Mouse (Mus musculus) left cerebral cortex, adult 2 months (tissue): ENCODE results near the gene Tfip11. TPM values are rescaled to one million over a fixed set of nuclear protein-coding genes. Genes with fewer than 3 reads are reported as not detected.
A peak's percentile ranks its signal among the peaks of the same experiment; 100 is the strongest.

Source experiments
- DNase-seq, 2 experiments: peaks; one replicate each; pipeline ENCODE4 v3.0.0; 2021 to 2022; ENCODE audit warnings: low spot score in 2 of 2, mixed read lengths in 1 of 2; ENCODE audit errors: extremely low spot score in 1 of 2
- H3K27ac ChIP-seq: fragments of 200-600 bp; 2 replicates; pipeline ENCODE4 v1.8.1; 2022
- H3K4me3 ChIP-seq: fragments of 200-600 bp; 2 replicates; pipeline ENCODE4 v1.8.1; 2022
- CTCF ChIP-seq: fragments of 200-600 bp; IDR thresholded peaks from 2 replicates; pipeline ENCODE4 v1.8.1; 2022; ENCODE audit warnings: antibody characterized with exemption, mild to moderate bottlenecking, moderate library complexity
- intact Hi-C: fragments of 180-260 bp; cut with DNase I; formaldehyde crosslinking; loops from one replicate; pipeline ENCODE4 v1.15.1; 2025
- total RNA-seq, 2 experiments: library from RNA; stranded (reverse); gene quantifications; 2 replicates each; pipeline ENCODE4 v1.2.3; 2021

Tfip11 gene
- total RNA-seq, 2 experiments from 2014 or later = 43.0 to 45.0 TPM

DNA sequence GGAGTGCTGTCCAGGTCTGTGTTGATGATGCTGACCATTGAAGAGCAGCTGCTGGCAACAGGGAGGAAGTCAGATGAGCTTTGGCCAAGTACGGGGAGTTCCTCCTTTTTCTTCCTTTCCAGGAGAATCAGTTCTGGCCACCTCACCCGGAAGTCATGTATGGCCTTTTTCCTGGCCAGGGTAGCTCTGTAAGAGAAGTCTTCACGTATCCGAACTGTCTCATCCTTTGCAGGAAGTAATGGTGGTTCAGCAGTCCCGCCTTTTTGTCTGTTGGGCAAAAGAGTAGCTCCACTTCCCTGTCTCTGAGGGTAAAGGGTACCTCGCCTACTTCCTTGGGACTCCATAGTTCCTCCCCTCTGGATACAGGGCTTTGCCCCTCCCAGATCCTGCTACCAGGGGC lies 29.3 kb downstream of the Tfip11 start:
- TF ChIP-seq CTCF = no peak
- no peak for DNase-seq
- no peak overlapping the region for H3K4me3 ChIP-seq
- intact Hi-C loops = no loop called here
- H3K27ac ChIP-seq = no peak overlapping the region

DNA sequence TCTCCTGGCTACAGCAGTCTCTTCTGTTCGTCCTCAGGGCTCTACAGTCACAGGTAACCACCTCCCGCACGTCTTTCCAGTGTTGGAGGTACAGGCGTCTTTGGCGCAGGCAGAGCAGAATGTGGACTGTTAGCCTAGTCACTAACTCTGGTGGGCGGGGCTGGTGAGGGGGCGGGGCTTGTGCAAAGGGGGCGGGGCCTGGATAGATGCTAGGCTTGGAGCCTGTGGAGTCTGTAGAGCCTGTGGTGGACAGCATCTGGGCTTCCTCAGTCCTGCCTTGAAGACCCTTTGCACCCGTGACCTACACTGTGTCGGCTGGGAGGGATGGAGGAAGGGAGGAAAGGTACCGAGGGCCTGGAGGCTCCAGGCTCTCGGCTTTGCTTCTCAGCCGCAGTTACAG lies 29.8 kb downstream of the Tfip11 start, which contains the start of gene Gm6583:
TSS of gene Gm6583 (minus strand) at position 124 of the 400 bp plus-strand sequence.
- no peak for TF ChIP-seq CTCF
- intact Hi-C loops = no loop called here
- no peak for DNase-seq
- no peak within 1 kb of the TSS for H3K4me3 ChIP-seq
- H3K27ac ChIP-seq = no peak within 1 kb of the TSS

- no peak overlapping the region for H3K27ac ChIP-seq
- H3K4me3 ChIP-seq = no peak overlapping the region
- TF ChIP-seq CTCF = no peak
- DNase-seq = no peak
- intact Hi-C loops = no loop called here
These were observed 30.2 kb downstream of the Tfip11 start for GRCm38 (mm10) chr5:112356322-112356721.

DNA sequence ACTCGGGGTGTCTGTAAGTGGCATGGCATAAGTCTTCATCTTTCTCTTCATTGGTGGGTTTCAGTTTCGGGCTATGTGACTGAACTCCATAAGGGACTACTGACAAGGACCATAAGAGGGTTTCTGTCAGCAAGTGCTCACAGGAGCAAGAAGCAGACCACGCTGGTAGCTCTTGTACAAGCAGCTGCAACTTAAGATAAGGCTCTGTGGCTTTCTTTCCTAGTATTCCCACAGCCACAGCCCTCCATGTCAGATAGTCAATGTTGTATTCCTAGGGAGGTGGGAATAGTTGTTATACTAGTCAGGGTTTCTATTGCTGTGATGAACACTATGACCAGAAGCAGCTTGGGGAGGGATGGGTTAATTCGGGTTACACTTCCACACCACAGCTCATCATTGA lies 33.4 kb downstream of the Tfip11 start:
- DNase-seq = no peak
- H3K27ac ChIP-seq = no peak overlapping the region
- no peak for TF ChIP-seq CTCF
- intact Hi-C loops = no loop called here
- H3K4me3 ChIP-seq = no peak overlapping the region

- no peak overlapping the region for H3K27ac ChIP-seq
- H3K4me3 ChIP-seq = no peak overlapping the region
- DNase-seq = no peak
- TF ChIP-seq CTCF = no peak
- intact Hi-C loops = no loop called here
These were observed 33.9 kb downstream of the Tfip11 start for GRCm38 (mm10) chr5:112360077-112360476.

DNA sequence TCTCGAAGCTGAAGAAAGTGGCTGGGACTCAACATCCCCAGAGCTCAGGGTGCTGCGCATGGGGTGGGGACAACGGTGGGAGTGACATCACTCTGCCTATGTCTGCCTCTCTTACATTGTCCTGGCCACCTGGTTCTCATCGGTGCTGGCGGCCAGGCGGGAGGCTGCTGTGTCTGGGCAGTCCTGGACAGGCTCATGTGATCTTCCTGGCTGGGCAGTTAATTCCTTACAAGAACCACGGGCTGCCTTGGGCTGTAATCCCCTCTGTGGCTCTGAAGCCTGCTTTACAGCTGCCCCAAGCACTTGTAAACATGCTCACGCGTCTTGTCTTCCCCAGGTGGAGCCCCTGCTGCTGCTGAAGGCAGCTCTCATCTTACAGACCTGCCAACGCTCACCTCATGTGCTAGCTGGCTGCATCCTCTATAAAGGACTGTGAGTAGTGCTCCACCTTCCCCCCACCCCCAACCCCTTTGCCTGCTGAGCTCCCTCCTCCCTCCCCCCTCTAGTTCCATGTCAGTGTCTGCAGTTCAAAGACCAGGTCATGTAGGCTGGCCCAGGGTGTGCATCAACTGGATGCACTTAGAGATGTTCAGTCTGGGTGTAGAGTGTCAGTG lies 38.1 kb downstream of the Tfip11 start:
- DNase-seq = no peak
- TF ChIP-seq CTCF = no peak
- intact Hi-C loops = no loop called here
- Histone ChIP-seq H3K4me3 (no peak overlapping the region), H3K27ac (no peak overlapping the region)

- intact Hi-C loops = no loop called here
- no peak for TF ChIP-seq CTCF
These were observed 40.7 kb downstream of the Tfip11 start for GRCm38 (mm10) chr5:112366879-112367278.

GRCm38 (mm10) chr5:112367338-112367737 lies 41.2 kb downstream of the Tfip11 start:
- DNase-seq = no peak
- intact Hi-C loops = no loop called here
- Histone ChIP-seq H3K27ac (no peak overlapping the region), H3K4me3 (no peak overlapping the region)
- peak; percentile 40 for TF ChIP-seq CTCF

More at GRCm38 (mm10) chr5:112366879-112367278, 40.7 kb downstream of the Tfip11 start:
- no peak for DNase-seq
- Histone ChIP-seq H3K4me3 (no peak overlapping the region), H3K27ac (no peak overlapping the region)

GRCm38 (mm10) chr5:112367929-112368328 lies 41.8 kb downstream of the Tfip11 start:
- TF ChIP-seq CTCF = no peak
- no peak for DNase-seq
- intact Hi-C loops = no loop called here
- no peak overlapping the region for H3K4me3 ChIP-seq
- H3K27ac ChIP-seq = no peak overlapping the region

DNA sequence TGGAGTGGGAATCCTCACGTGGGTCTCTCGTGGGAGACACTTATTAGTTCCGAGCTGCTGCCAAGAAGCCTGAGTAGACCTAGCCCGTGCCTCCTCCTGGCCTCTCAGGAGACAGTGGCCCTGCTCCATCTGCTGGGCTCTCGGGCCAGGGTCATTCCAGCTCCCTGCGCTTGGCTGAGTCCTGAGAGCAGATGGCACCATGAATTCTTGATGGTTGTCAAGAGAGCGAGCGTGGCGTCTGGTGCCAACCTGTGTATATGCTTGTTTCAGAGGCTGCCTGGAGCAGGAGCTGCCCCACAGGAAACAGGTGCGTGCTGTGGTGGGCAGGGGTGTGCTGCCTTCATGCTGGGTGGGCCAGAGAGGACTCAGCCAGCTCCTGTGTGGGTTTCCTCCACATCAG lies 42.5 kb downstream of the Tfip11 start:
- intact Hi-C loops = no loop called here
- no peak overlapping the region for H3K4me3 ChIP-seq
- TF ChIP-seq CTCF = no peak
- DNase-seq = no peak
- H3K27ac ChIP-seq = no peak overlapping the region; the same call in 1 of the 2 replicates

DNA sequence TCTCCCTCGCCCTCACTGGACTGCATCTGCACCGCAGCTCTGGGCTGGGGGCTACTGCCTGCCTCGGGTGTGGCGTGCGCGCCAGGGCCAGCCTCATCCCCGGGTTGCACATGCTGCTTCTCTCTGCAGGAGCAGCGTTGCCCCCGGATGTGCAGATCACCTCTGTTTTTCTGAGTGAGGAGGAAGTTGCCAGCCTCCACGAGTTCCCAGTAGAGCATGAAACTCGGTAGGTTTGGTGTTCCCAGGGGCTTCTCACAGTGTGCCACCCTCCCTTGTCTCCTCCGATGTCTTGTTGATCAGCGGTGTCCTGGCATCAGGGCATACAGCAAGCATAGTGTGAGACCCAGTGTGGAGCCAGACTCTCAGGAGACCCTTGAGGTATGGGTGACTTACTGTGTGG lies 43.2 kb downstream of the Tfip11 start:
- DNase-seq = no peak
- Histone ChIP-seq H3K27ac (0 out of 2 replicates have a peak overlapping the region, but pooled peaks have one; percentile 8), H3K4me3 (no peak overlapping the region)
- no peak for TF ChIP-seq CTCF
- intact Hi-C loops = no loop called here

- no peak for TF ChIP-seq CTCF
- DNase-seq = no peak
- H3K27ac ChIP-seq = peak overlapping the region; percentile 92
- H3K4me3 ChIP-seq = no peak overlapping the region
- intact Hi-C loops = no loop called here
These were observed 44.2 kb downstream of the Tfip11 start for GRCm38 (mm10) chr5:112370236-112370813.

GRCm38 (mm10) chr5:112371933-112372332 lies 45.8 kb downstream of the Tfip11 start:
- H3K27ac ChIP-seq = peak overlapping the region; percentile 92
- intact Hi-C loops = no loop called here
- no peak for TF ChIP-seq CTCF
- peak; percentile 61 to 77 for DNase-seq
- no peak overlapping the region for H3K4me3 ChIP-seq
